Mouse (Mus musculus) effector memory CD4-positive, alpha-beta T cell, adult 7 months (primary cell): ENCODE data around the gene Vmn1r73. TPM values are rescaled to one million over a fixed set of nuclear protein-coding genes. Genes with fewer than 3 reads are reported as not detected.

Source experiments
- polyA plus RNA-seq: library from polyadenylated mRNA; unstranded; fragments of 100-300 nt; shearing (Covaris generic); gene quantifications from one replicate; pipeline ENCODE4 v1.2.1, GENCODE M21; 2017

Vmn1r73 gene
- polyA plus RNA-seq = 0.06 TPM

DNA sequence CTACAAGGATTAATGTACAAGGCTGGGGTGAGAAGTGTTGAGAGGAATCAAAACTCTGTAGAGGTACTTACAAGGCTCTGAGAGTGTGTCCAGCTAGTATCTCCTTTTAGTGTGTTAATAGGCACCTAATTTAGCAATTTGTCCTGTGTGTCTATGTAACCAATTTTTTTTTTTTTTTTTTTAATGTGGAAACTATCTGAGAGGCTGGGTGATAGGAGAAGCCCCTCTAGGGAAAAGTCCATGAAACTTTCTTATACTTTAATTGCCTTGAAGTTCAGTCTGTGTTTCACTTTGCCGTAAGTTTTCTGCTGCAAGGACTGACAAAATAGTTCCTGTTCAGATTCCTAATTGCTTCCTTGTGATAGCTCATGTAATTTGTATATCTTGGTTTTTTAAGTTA is at the start of gene Vmn1r73:
Gene Vmn1r73 (plus strand): TSS at position 301 of the 400 bp plus-strand sequence.

Other genes with a start within 250 kb of the Vmn1r73 start
- gene Zscan4-ps2, start 216.0 kb upstream of the Vmn1r73 start, polyA plus RNA-seq = not detected
- gene Zscan4-ps3, start 121.0 kb upstream of the Vmn1r73 start, polyA plus RNA-seq = not detected
- not detected for gene Vmn1r72, start 50.1 kb upstream of the Vmn1r73 start, polyA plus RNA-seq
- gene Vmn1r74, start 103.7 kb downstream of the Vmn1r73 start, polyA plus RNA-seq = 0.29 TPM
- not detected for gene Vmn1r75, start 144.4 kb downstream of the Vmn1r73 start, polyA plus RNA-seq
- 0.11 TPM for gene Vmn1r76, start 207.9 kb downstream of the Vmn1r73 start, polyA plus RNA-seq